Mouse (Mus musculus): ENCODE results near the gene Pim2. TPM values are rescaled to one million over a fixed set of nuclear protein-coding genes. Genes with fewer than 3 reads are reported as not detected.

Gene Pim2
- 75.3 TPM for polyA plus RNA-seq (2017; shearing (Covaris generic))

DNA sequence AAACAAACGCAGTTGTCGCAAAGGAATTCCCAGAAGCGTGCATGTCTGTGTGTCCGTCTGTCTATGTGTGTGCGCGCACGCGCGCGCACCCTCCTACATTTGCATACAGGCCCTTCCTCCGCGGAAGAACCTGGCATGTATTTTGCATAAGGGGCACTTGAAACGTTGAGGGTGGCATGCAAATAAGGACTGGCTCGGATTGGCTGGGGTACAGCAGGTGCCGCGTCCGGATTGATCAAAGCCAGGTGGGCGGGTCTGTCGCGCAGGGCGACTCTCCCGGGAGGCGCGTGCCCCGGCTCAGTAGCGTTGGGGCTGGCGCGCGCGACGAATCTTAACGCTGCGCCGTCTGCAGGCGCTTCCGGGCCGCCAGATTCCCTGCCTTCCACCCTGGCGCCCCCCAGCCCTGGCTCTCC, at the start of gene Pim2:
TSS of gene Pim2 (plus strand) at position 256 of the 413 bp plus-strand sequence.

DNA sequence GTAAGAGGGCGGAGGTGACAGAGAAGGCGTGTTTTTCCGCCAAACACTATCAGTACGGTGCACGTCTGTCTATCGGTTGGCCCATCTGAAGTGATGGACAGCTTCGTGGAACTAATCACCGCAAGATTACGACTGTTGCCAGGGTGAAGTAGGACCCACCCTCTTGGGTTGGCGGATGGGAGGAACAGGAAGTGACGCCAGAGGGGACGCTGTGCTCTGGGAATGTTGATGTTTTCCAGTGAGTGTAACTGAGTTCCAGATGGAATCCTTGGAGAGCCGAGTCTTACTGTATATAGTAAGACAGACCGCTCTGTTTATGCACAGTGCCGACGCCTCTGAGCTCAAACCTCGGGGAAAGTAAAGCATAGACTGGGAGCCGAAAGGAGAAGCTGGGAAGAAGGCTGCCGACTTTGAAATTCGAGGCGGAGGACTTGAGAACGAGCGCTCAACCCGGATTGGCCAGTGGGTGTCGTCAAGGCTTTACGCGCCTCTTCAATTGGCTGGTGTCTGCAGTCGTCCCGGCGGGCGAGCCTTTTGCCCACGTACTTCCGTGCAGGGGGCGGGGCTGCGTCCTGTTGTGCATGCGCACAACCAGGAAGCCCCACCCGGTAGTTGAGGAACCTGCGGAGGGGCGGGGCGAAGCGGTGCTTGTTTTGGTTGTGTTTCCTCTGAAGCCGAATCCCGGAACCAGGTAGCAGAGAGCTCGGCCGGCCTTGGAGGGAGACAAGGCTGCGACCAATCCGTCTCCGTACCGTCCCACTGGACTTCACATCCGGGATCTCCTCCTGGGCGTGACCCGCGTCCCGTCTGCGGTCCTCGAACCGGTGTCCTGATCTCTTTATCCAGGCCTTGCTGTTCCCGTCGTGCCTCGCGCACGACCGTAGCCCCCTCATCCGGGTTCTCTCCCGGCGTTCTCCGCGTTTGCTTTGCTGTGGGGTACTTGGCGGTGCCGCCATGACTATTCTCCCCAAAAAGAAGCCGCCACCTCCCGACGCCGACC, 36.6 kb upstream of the Pim2 start, which contains the start of gene Otud5:
TSS of gene Otud5 (plus strand) at position 202 of the 1,000 bp plus-strand sequence.

DNA sequence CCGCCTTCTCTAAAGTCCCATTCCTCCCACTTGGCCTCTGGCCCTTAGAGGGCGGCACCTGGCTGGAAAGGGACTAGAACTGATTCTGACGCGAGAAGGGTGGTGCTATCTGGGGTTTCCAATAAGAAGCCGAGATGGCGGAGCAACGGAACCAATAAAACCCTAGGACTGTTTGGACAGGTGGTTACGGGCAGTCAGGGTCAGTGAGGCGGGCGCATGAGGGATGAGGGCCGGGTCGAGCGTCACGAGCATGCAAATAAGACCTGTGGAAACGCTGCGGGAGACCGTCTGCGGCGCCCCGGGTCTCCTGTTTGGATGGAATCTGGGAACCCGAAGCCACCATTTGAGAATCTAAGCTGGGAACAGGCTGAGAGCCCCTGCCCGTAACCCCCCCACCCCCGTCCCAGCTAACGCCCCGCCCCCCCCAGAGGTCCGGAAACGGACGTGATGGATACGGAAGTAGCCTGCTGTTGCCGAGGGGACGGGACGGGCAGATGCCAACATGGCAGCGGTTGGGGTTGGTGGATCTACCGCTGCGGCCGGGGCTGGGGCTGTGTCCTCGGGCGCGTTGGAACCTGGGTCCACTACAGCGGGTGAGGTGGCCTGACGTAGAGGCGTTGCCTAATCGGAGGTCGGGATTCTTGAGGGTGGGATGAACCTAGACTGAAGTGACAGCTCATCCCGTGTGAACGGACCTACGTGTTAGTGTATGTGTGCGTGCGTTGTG, 5.9 kb downstream of the Pim2 start, which contains the start of gene Slc35a2:
TSS of gene Slc35a2 (plus strand) at position 188 of the 727 bp plus-strand sequence.

GRCm38 (mm10) chrX:7898880-7899874, 21.1 kb downstream of the Pim2 start, which contains the start of the genes Pqbp1 and Timm17b:
Gene Pqbp1, minus strand, starts transcription at chrX:7899269.
Gene Timm17b, plus strand, starts transcription at chrX:7899357.

DNA sequence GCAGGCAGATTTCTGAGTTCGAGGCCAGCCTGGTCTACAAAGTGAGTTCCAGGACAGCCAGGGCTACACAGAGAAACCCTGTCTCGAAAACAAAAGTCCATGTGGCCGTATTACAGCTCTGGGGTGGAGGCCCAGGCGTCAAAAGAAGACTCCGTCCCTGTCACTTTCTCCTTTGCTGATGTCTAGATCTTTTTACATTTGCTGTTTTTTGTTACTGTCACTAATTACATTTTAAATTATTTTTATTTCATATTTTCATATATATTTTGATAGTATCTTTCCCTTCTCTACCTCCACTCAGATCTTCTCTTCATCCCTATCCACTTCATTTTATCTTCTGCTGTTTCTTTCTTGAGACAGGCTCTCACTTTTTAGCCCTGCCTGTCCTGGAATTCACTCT, 29.7 kb downstream of the Pim2 start, which contains the start of gene Gm10491:
TSS of gene Gm10491 (minus strand) at position 101 of the 400 bp plus-strand sequence.

DNA sequence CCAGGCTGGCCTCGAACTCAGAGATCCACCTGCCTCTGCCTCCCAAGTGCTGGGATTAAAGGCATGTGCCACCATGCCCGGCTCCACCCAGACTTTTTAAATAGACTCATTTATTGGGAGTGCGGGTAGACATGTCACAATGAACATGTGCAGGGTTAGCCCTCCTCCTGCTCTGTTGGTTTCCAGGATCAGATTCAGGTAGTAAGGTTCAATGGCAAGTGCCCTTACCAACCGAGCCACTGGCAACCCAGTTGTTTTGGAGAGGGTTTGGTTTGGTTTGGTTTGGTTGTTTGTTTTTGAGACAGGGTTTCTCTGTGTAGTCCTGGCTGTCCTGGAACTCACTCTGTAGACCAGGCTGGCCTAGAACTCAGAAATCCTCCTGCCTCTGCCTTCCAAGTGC, 31.2 kb downstream of the Pim2 start, which contains the start of gene Gm10490:
TSS of gene Gm10490 (plus strand) at position 301 of the 400 bp plus-strand sequence.

GRCm38 (mm10) chrX:7919601-7920383, 41.7 kb downstream of the Pim2 start, which contains the start of gene Pcsk1n:
Gene Pcsk1n, plus strand, starts transcription at chrX:7919822.

GRCm38 (mm10) chrX:7928270-7928790, 50.3 kb downstream of the Pim2 start, which contains the start of gene Eras:
Gene Eras, minus strand, starts transcription at chrX:7928607.

Other genes starting within 250 kb of the Pim2 start
- 19.6 TPM for gene Syp, start 239.8 kb upstream of the Pim2 start, polyA plus RNA-seq (2017; shearing (Covaris generic))
- gene Prickle3, start 221.0 kb upstream of the Pim2 start, polyA plus RNA-seq (2017; shearing (Covaris generic)), result 35.1 TPM
- gene Plp2, start 206.9 kb upstream of the Pim2 start, polyA plus RNA-seq (2017; shearing (Covaris generic)), result 130 TPM
- gene Magix, start 197.0 kb upstream of the Pim2 start, polyA plus RNA-seq (2017; shearing (Covaris generic)), result not detected
- gene Gpkow, start 181.1 kb upstream of the Pim2 start, polyA plus RNA-seq (2017; shearing (Covaris generic)), result 69.0 TPM
- gene Wdr45, start 163.9 kb upstream of the Pim2 start, polyA plus RNA-seq (2017; shearing (Covaris generic)), result 85.0 TPM
- not detected for gene Gm45208, start 156.0 kb upstream of the Pim2 start, polyA plus RNA-seq (2017; shearing (Covaris generic))
- 35.0 TPM for gene Praf2, start 149.8 kb upstream of the Pim2 start, polyA plus RNA-seq (2017; shearing (Covaris generic))
- gene Ccdc120, start 127.4 kb upstream of the Pim2 start, polyA plus RNA-seq (2017; shearing (Covaris generic)), result 0.70 TPM
- gene Tfe3, start 115.7 kb upstream of the Pim2 start, polyA plus RNA-seq (2017; shearing (Covaris generic)), result 47.9 TPM
- 112 TPM for gene Gripap1, start 88.5 kb upstream of the Pim2 start, polyA plus RNA-seq (2017; shearing (Covaris generic))
- 1.1 TPM for gene Kcnd1, start 56.0 kb upstream of the Pim2 start, polyA plus RNA-seq (2017; shearing (Covaris generic))
- gene Otud5, start 36.9 kb upstream of the Pim2 start, polyA plus RNA-seq (2017; shearing (Covaris generic)), result 16.6 TPM
- gene Slc35a2, start 5.8 kb downstream of the Pim2 start, polyA plus RNA-seq (2017; shearing (Covaris generic)), result 41.7 TPM
- gene Pqbp1, start 21.0 kb downstream of the Pim2 start, polyA plus RNA-seq (2017; shearing (Covaris generic)), result 155 TPM
- gene Timm17b, start 21.1 kb downstream of the Pim2 start, polyA plus RNA-seq (2017; shearing (Covaris generic)), result 154 TPM
- gene Gm10491, start 29.6 kb downstream of the Pim2 start, polyA plus RNA-seq (2017; shearing (Covaris generic)), result not detected
- gene Gm10490, start 31.3 kb downstream of the Pim2 start, polyA plus RNA-seq (2017; shearing (Covaris generic)), result not detected
- not detected for gene Pcsk1n, start 41.6 kb downstream of the Pim2 start, polyA plus RNA-seq (2017; shearing (Covaris generic))
- not detected for gene Eras, start 50.3 kb downstream of the Pim2 start, polyA plus RNA-seq (2017; shearing (Covaris generic))
- gene Hdac6, start 69.6 kb downstream of the Pim2 start, polyA plus RNA-seq (2017; shearing (Covaris generic)), result 21.6 TPM
- gene Gata1, start 99.8 kb downstream of the Pim2 start, polyA plus RNA-seq (2017; shearing (Covaris generic)), result 41.6 TPM
- not detected for gene Glod5, start 140.2 kb downstream of the Pim2 start, polyA plus RNA-seq (2017; shearing (Covaris generic))
- 27.3 TPM for gene Suv39h1, start 196.5 kb downstream of the Pim2 start, polyA plus RNA-seq (2017; shearing (Covaris generic))
- gene Was, start 212.2 kb downstream of the Pim2 start, polyA plus RNA-seq (2017; shearing (Covaris generic)), result 92.8 TPM

Data from activated CD4-positive, CD25-positive, alpha-beta regulatory T cell, adult 9 weeks (primary cell).